Mouse (Mus musculus): ENCODE data around the gene Nebl. TPM values are rescaled to one million over a fixed set of nuclear protein-coding genes. Genes with fewer than 3 reads are reported as not detected.
"Not testable (repeated sequence)": the region's sequence is repeated elsewhere in the genome, so short reads cannot be mapped to it uniquely, and the experiment has no call there.

Gene Nebl
- total RNA-seq, 2 experiments from 2014 or later: 99.3 to 101 TPM

DNA sequence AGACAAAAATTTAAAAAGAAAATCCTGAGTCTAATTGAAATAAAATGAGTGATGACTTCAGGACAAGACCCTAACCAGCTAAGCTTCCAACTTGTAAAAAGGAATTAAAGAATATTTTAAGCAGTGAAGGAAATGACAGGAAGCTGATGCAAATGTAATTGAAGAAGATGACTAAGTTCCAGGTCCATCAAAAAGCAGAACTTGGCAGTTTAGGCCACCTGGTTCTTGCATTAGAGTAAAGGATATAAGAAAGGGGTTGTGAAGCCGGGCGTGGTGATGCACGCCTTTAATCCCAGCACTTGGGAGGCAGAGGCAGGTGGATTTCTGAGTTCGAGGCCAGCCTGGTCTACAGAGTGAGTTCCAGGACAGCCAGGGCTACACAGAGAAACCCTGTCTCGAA lies 436.0 kb downstream of the Nebl start:
- DNase-seq (ENCODE audit: low spot score in 2 of 2): not testable (repeated sequence)

Small RNAs within 50 kb of the gene (microRNA-seq; reads per million reads assigned to microRNA genes)
- 0 reads per million in 2 experiments for gene Mir6419
